Mouse (Mus musculus) fat pad, adult 2 months (tissue): ENCODE data around the gene Tsfm.

Experiments used
- DNase-seq: peaks from one replicate; pipeline ENCODE4 v3.0.0-alpha.2; 2011; ENCODE audit warnings: low read depth, low spot score; ENCODE audit errors: extremely low read depth

Gene Tsfm

GRCm38 (mm10) chr10:127042468-127043115, 12.0 kb upstream of the Tsfm start:
- DNase-seq = no peak

- DNase-seq = no peak
Measured at GRCm38 (mm10) chr10:127041774-127042338, 11.2 kb upstream of the Tsfm start.

- DNase-seq = no peak
Measured at GRCm38 (mm10) chr10:127041274-127041766, 10.7 kb upstream of the Tsfm start, which contains the start of the genes Mettl1 and Eef1akmt3. Gene Mettl1 (plus strand): TSS chr10:127041414. Gene Eef1akmt3 (minus strand): TSS chr10:127041513.

GRCm38 (mm10) chr10:127040569-127041214, 10.1 kb upstream of the Tsfm start:
- no peak for DNase-seq

GRCm38 (mm10) chr10:127037641-127038040, 7.0 kb upstream of the Tsfm start:
- DNase-seq = no peak

- DNase-seq = no peak
Measured at GRCm38 (mm10) chr10:127036273-127036672, 5.6 kb upstream of the Tsfm start.

GRCm38 (mm10) chr10:127033301-127033741, 2.7 kb upstream of the Tsfm start:
- DNase-seq = no peak

- no peak for DNase-seq
Measured at GRCm38 (mm10) chr10:127018422-127018821, 12.2 kb downstream of the Tsfm start.

- DNase-seq = no peak
Measured at GRCm38 (mm10) chr10:127017071-127017470, 13.6 kb downstream of the Tsfm start.

GRCm38 (mm10) chr10:127016488-127016887, 14.2 kb downstream of the Tsfm start:
- DNase-seq = no peak

- no peak for DNase-seq
Measured at GRCm38 (mm10) chr10:127003806-127004205, 26.8 kb downstream of the Tsfm start.

- no peak for DNase-seq
Measured at GRCm38 (mm10) chr10:127003334-127003733, 27.3 kb downstream of the Tsfm start.

- no peak for DNase-seq
Measured at GRCm38 (mm10) chr10:127002765-127003164, 27.9 kb downstream of the Tsfm start.

GRCm38 (mm10) chr10:127002056-127002455, 28.6 kb downstream of the Tsfm start:
- no peak for DNase-seq

- no peak for DNase-seq
Measured at GRCm38 (mm10) chr10:127001297-127001696, 29.3 kb downstream of the Tsfm start.

GRCm38 (mm10) chr10:127000529-127000928, 30.1 kb downstream of the Tsfm start, which contains the start of gene Avil:
Gene Avil (plus strand): TSS chr10:127000709.
- no peak for DNase-seq

GRCm38 (mm10) chr10:126997340-126998113, 33.1 kb downstream of the Tsfm start:
- no peak for DNase-seq

- DNase-seq = no peak
Measured at GRCm38 (mm10) chr10:126993621-126994020, 37.0 kb downstream of the Tsfm start.

GRCm38 (mm10) chr10:126991676-126992075, 39.0 kb downstream of the Tsfm start:
- DNase-seq = no peak

GRCm38 (mm10) chr10:126990313-126991056, 40.2 kb downstream of the Tsfm start:
- DNase-seq = peak; percentile 66
